Mouse (Mus musculus) spleen, embryonic (tissue): ENCODE data around the gene Cth.

Experiments
- CTCF ChIA-PET: fragments of 350-600 bp; sonication (Branson Sonifier 250); formaldehyde crosslinking; loops from one replicate; lab custom pipeline; 2022; lab: Charles Lee

The Cth gene

GRCm38 (mm10) chr3:157912155-157912554 is 12.7 kb downstream of the Cth start:
- CTCF ChIA-PET, result no interaction called here

GRCm38 (mm10) chr3:157910262-157910661 is 14.6 kb downstream of the Cth start:
- CTCF ChIA-PET, result no interaction called here

GRCm38 (mm10) chr3:157908166-157908565 is 16.7 kb downstream of the Cth start:
- CTCF ChIA-PET, result no interaction called here

- CTCF ChIA-PET, result no interaction called here
Observed at GRCm38 (mm10) chr3:157901721-157902120, 23.2 kb downstream of the Cth start.

GRCm38 (mm10) chr3:157899986-157900385 is 24.9 kb downstream of the Cth start:
- CTCF ChIA-PET, result no interaction called here

- CTCF ChIA-PET, result no interaction called here
Observed at GRCm38 (mm10) chr3:157897645-157898044, 27.2 kb downstream of the Cth start.

GRCm38 (mm10) chr3:157891819-157892218 is 33.1 kb downstream of the Cth start:
- CTCF ChIA-PET, result no interaction called here

- CTCF ChIA-PET, result no interaction called here
Observed at GRCm38 (mm10) chr3:157884081-157884643, 40.7 kb downstream of the Cth start.

- CTCF ChIA-PET, result no interaction called here
Observed at GRCm38 (mm10) chr3:157883085-157883484, 41.8 kb downstream of the Cth start.

GRCm38 (mm10) chr3:157881992-157882391 is 42.9 kb downstream of the Cth start:
- CTCF ChIA-PET, result no interaction called here

- CTCF ChIA-PET, result no interaction called here
Observed at GRCm38 (mm10) chr3:157880983-157881382, 43.9 kb downstream of the Cth start.

GRCm38 (mm10) chr3:157877847-157878246 is 47.0 kb downstream of the Cth start:
- CTCF ChIA-PET, result no interaction called here

GRCm38 (mm10) chr3:157876439-157877156 is 48.3 kb downstream of the Cth start:
- CTCF ChIA-PET, result no interaction called here

GRCm38 (mm10) chr3:157872897-157873296 is 52.0 kb downstream of the Cth start:
- CTCF ChIA-PET, result no interaction called here

GRCm38 (mm10) chr3:157867836-157868235 is 57.0 kb downstream of the Cth start:
- CTCF ChIA-PET, result no interaction called here

- CTCF ChIA-PET, result no interaction called here
Observed at GRCm38 (mm10) chr3:157866251-157866650, 58.6 kb downstream of the Cth start.

GRCm38 (mm10) chr3:157865848-157866247 is 59.0 kb downstream of the Cth start:
- CTCF ChIA-PET, result no interaction called here

- CTCF ChIA-PET, result no interaction called here
Observed at GRCm38 (mm10) chr3:157865431-157865830, 59.4 kb downstream of the Cth start.

- CTCF ChIA-PET, result no interaction called here
Observed at GRCm38 (mm10) chr3:157852806-157853205, 72.1 kb downstream of the Cth start.

- CTCF ChIA-PET, result no interaction called here
Observed at GRCm38 (mm10) chr3:157848503-157848902, 76.4 kb downstream of the Cth start.

- CTCF ChIA-PET, result no interaction called here
Observed at GRCm38 (mm10) chr3:157847338-157848284, 77.3 kb downstream of the Cth start.
